ENCODE assay signal across 24 mouse cellular contexts in the genomic region with DNA sequence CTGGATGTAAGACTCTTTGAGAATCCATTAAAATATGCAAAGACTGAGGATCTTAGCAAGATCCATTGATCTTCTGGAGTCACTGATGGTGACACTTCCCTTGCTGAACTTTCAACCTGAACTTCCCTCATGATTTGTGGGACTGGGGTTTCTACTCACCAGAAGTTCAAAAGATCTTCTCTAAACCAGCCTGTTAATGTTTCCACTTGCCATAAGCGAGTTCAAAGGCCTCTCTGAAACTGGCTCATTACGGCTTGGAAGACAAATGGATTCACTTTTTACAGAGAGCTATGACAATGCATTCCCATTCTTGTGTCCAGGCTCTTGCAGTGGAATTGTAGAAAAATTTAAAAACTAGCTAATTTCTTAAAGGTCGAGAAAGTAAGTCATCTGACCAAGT.
"Had no signal": no experiment of that assay in that cellular context is flagged by ENCODE, and none has a peak within 500 bp of the region (broad histone marks: within the 10 kb centered on the region; RNA-seq: fewer than 3 reads in every experiment).

No protein-coding gene starts in this region.

- H3K36me3 ChIP-seq: heart, embryonic 10.5 days; heart, embryonic 12.5 days; hindbrain, embryonic 10.5 days; hindbrain, embryonic 12.5 days; intestine, embryonic 15.5 days; limb, embryonic 10.5 days; limb, embryonic 12.5 days; liver, embryonic 12.5 days had no signal

- DNase-seq: gastrocnemius, adult 2 months; gastrocnemius, postnatal 10 days; gastrocnemius, postnatal 25 days; heart, adult 18-20 months; heart, postnatal 10 days; heart, postnatal 4 days; kidney, postnatal 4 days; liver had no signal

- H3K27me3 ChIP-seq: heart, embryonic 12.5 days; hindbrain, embryonic 12.5 days; intestine, embryonic 15.5 days; limb, embryonic 12.5 days; liver, embryonic 12.5 days had no signal

- H3K9me3 ChIP-seq: heart, embryonic 10.5 days; heart, embryonic 12.5 days; hindbrain, embryonic 10.5 days; hindbrain, embryonic 12.5 days; intestine, embryonic 15.5 days; limb, embryonic 10.5 days; limb, embryonic 12.5 days; liver, embryonic 12.5 days had no signal

- H3K4me3 ChIP-seq: gastrocnemius, adult 2 months; heart, embryonic 10.5 days; heart, embryonic 12.5 days; hindbrain, embryonic 10.5 days; hindbrain, embryonic 12.5 days; intestine, embryonic 15.5 days; layer of hippocampus, adult 2 months; left cerebral cortex, adult 2 months; limb, embryonic 10.5 days; limb, embryonic 12.5 days; liver, embryonic 12.5 days had no signal

- H3K4me1 ChIP-seq: intestine, embryonic 15.5 days; liver, embryonic 12.5 days had no signal

- H3K9ac ChIP-seq: heart, embryonic 12.5 days; hindbrain, embryonic 12.5 days; hindbrain, embryonic 14.5 days; intestine, embryonic 15.5 days; limb, embryonic 12.5 days; liver, embryonic 12.5 days; liver, embryonic 14.5 days had no signal

- ATAC-seq: hindbrain, embryonic 16.5 days; inflammation-experienced regulatory T-cells, adult 6 months; intestine, embryonic 15.5 days; intestine, postnatal 0 days; liver, embryonic 12.5 days had no signal

- H3K27ac ChIP-seq: gastrocnemius, adult 2 months; heart, embryonic 10.5 days; hindbrain, embryonic 10.5 days; hindbrain, embryonic 12.5 days; hindbrain, embryonic 14.5 days; intestine, embryonic 15.5 days; kidney, postnatal 0 days; layer of hippocampus, adult 2 months; left cerebral cortex, adult 2 months; limb, embryonic 10.5 days; limb, embryonic 12.5 days; liver, embryonic 12.5 days; liver, embryonic 14.5 days had no signal

- H3K4me2 ChIP-seq: heart, embryonic 12.5 days; hindbrain, embryonic 12.5 days; hindbrain, embryonic 14.5 days; intestine, embryonic 15.5 days; limb, embryonic 12.5 days; liver, embryonic 12.5 days had no signal
